Mouse (Mus musculus) MEL (cell line): ENCODE data around the gene Tex38. TPM values are rescaled to one million over a fixed set of nuclear protein-coding genes. Genes with fewer than 3 reads are reported as not detected.
A peak's percentile ranks its signal among the peaks of the same experiment; 100 is the strongest.

ENCODE experiments used
- DNase-seq: peaks from one replicate; pipeline ENCODE4 v3.0.0; 2011; ENCODE audit warnings: low read depth, low spot score
- H3K27ac ChIP-seq: 2 replicates; pipeline ENCODE4 v1.5.1; 2012; ENCODE audit warnings: low read depth, mild to moderate bottlenecking, control low read depth, low read length, moderate library complexity; ENCODE audit not compliant: control insufficient read depth
- H3K27me3 ChIP-seq, 2 experiments: fragments of 150-350 bp in 1 of 2; sonication (generic) in 1 of 2; 2 replicates each; pipeline ENCODE4 v1.6.1; 2012; ENCODE audit warnings: low read length in 2 of 2, mild to moderate bottlenecking in 2 of 2, improper control_type of control experiment in 1 of 2, moderate library complexity in 1 of 2; ENCODE audit not compliant: insufficient read depth in 2 of 2, control insufficient read depth in 1 of 2
- H3K36me3 ChIP-seq, 2 experiments: 2 replicates each; pipeline ENCODE4 v1.6.1; 2012 to 2014; ENCODE audit warnings: low read length in 2 of 2, improper control_type of control experiment in 1 of 2, inconsistent platforms in 1 of 2, mild to moderate bottlenecking in 1 of 2; ENCODE audit not compliant: insufficient read depth in 2 of 2, control insufficient read depth in 1 of 2
- H3K4me1 ChIP-seq, 2 experiments: fragments of 150-350 bp in 1 of 2; sonication (generic) in 1 of 2; 2 replicates each; pipeline ENCODE4 v1.6.1; 2012; ENCODE audit warnings: low read length in 2 of 2, improper control_type of control experiment in 1 of 2, mild to moderate bottlenecking in 1 of 2; ENCODE audit not compliant: insufficient read depth in 2 of 2, control insufficient read depth in 1 of 2
- H3K4me3 ChIP-seq, 2 experiments: fragments of 150-350 bp in 1 of 2; sonication (generic) in 1 of 2; 2 replicates each; pipeline ENCODE4 v1.5.1; 2012; ENCODE audit warnings: low read depth in 2 of 2, low read length in 2 of 2, mild to moderate bottlenecking in 2 of 2, moderate library complexity in 2 of 2, control low read depth in 1 of 2, improper control_type of control experiment in 1 of 2; ENCODE audit not compliant: control insufficient read depth in 1 of 2, insufficient read depth in 1 of 2
- H3K79me2 ChIP-seq: 2 replicates; pipeline ENCODE4 v1.6.1; 2012; ENCODE audit warnings: mild to moderate bottlenecking, low read length, moderate library complexity; ENCODE audit not compliant: control insufficient read depth, poor library complexity, insufficient read depth
- H3K9ac ChIP-seq: 2 replicates; pipeline ENCODE4 v1.6.1; 2012; ENCODE audit warnings: low read depth, mild to moderate bottlenecking, control low read depth, low read length, moderate library complexity; ENCODE audit not compliant: control insufficient read depth, poor library complexity, severe bottlenecking
- H3K9me3 ChIP-seq: fragments of 150-350 bp; sonication (generic); replicated peaks from 2 replicates; pipeline ENCODE4 v1.6.1; 2012; ENCODE audit warnings: mild to moderate bottlenecking, low read length, improper control_type of control experiment, moderate library complexity; ENCODE audit not compliant: insufficient read depth
- BHLHE40 ChIP-seq: IDR thresholded peaks from 2 replicates; pipeline ENCODE4 v1.6.1; 2012; ENCODE audit warnings: low read depth, mild to moderate bottlenecking, inconsistent platforms, low read length, improper control_type of control experiment, borderline replicate concordance
- CHD1 ChIP-seq: IDR thresholded peaks from 2 replicates; pipeline ENCODE4 v1.6.1; 2012; ENCODE audit warnings: low read depth, mild to moderate bottlenecking, inconsistent platforms, low read length, improper control_type of control experiment
- E2F4 ChIP-seq: IDR thresholded peaks from 2 replicates; pipeline ENCODE4 v1.6.1; 2011; ENCODE audit warnings: low read depth, low read length, improper control_type of control experiment, borderline replicate concordance
- ELF1 ChIP-seq: IDR thresholded peaks from 2 replicates; pipeline ENCODE4 v1.6.1; 2014; ENCODE audit warnings: low read depth, mild to moderate bottlenecking, inconsistent platforms, low read length, improper control_type of control experiment, moderate library complexity
- EP300 ChIP-seq, 2 experiments: IDR thresholded peaks; 2 replicates each; pipeline ENCODE4 v1.6.1; 2011; ENCODE audit warnings: improper control_type of control experiment in 2 of 2, low read length in 2 of 2, low read depth in 1 of 2, mild to moderate bottlenecking in 1 of 2
- ETS1 ChIP-seq: IDR thresholded peaks from 2 replicates; pipeline ENCODE4 v1.6.1; 2012; ENCODE audit warnings: low read depth, mild to moderate bottlenecking, inconsistent platforms, low read length, improper control_type of control experiment, moderate library complexity
- GABPA ChIP-seq: IDR thresholded peaks from 2 replicates; pipeline ENCODE4 v1.6.1; 2012; ENCODE audit warnings: low read depth, mild to moderate bottlenecking, inconsistent platforms, low read length, improper control_type of control experiment, moderate library complexity
- GATA1 ChIP-seq: IDR thresholded peaks from 2 replicates; pipeline ENCODE4 v1.6.1; 2011; ENCODE audit warnings: low read depth, low read length, improper control_type of control experiment
- JUND ChIP-seq: IDR thresholded peaks from 2 replicates; pipeline ENCODE4 v1.6.1; 2011; ENCODE audit warnings: low read depth, mild to moderate bottlenecking, improper control_type of control experiment, low read length
- KAT2A ChIP-seq: conservative IDR thresholded peaks from 2 replicates; pipeline ENCODE4 v1.6.1; 2012; ENCODE audit warnings: low read depth, low read length, improper control_type of control experiment, inconsistent platforms
- MAFK ChIP-seq: IDR thresholded peaks from 2 replicates; pipeline ENCODE4 v1.6.1; 2011; ENCODE audit warnings: low read depth, mild to moderate bottlenecking, low read length, improper control_type of control experiment, borderline replicate concordance
- MAX ChIP-seq: IDR thresholded peaks from 2 replicates; pipeline ENCODE4 v1.6.1; 2011; ENCODE audit warnings: low read length, improper control_type of control experiment
- MAZ ChIP-seq: IDR thresholded peaks from 2 replicates; pipeline ENCODE4 v1.6.1; 2012; ENCODE audit warnings: low read depth, mild to moderate bottlenecking, inconsistent platforms, low read length, improper control_type of control experiment
- MXI1 ChIP-seq: IDR thresholded peaks from 2 replicates; pipeline ENCODE4 v1.6.1; 2011; ENCODE audit warnings: mild to moderate bottlenecking, low read depth, low read length, improper control_type of control experiment
- MYB ChIP-seq: IDR thresholded peaks from 2 replicates; pipeline ENCODE4 v1.6.1; 2011; ENCODE audit warnings: mild to moderate bottlenecking, low read depth, low read length, improper control_type of control experiment
- MYC ChIP-seq: IDR thresholded peaks from 2 replicates; pipeline ENCODE4 v1.6.1; 2011; ENCODE audit warnings: low read depth, mild to moderate bottlenecking, low read length, improper control_type of control experiment, moderate library complexity
- NELFE ChIP-seq: IDR thresholded peaks from 2 replicates; pipeline ENCODE4 v1.6.1; 2011; ENCODE audit warnings: low read depth, low read length, improper control_type of control experiment
- NRF1 ChIP-seq: IDR thresholded peaks from 2 replicates; pipeline ENCODE4 v1.6.1; 2014; ENCODE audit warnings: low read depth, mild to moderate bottlenecking, inconsistent platforms, low read length, improper control_type of control experiment, moderate library complexity; ENCODE audit not compliant: poor library complexity, insufficient read depth, severe bottlenecking
- POLR2AphosphoS2 ChIP-seq: IDR thresholded peaks from 2 replicates; pipeline ENCODE4 v1.6.1; 2011; ENCODE audit warnings: low read length, improper control_type of control experiment
- POLR2AphosphoS5 ChIP-seq: IDR thresholded peaks from 2 replicates; pipeline ENCODE4 v1.6.1; 2012; ENCODE audit warnings: low read depth, borderline replicate concordance, mild to moderate bottlenecking, inconsistent platforms, low read length, moderate library complexity, mixed read lengths
- RAD21 ChIP-seq: IDR thresholded peaks from 2 replicates; pipeline ENCODE4 v1.6.1; 2011; ENCODE audit warnings: mild to moderate bottlenecking, low read depth, low read length, improper control_type of control experiment
- SMC3 ChIP-seq: IDR thresholded peaks from 2 replicates; pipeline ENCODE4 v1.6.1; 2011; ENCODE audit warnings: low read depth, low read length, improper control_type of control experiment
- TAL1 ChIP-seq: IDR thresholded peaks from 2 replicates; pipeline ENCODE4 v1.6.1; 2012; ENCODE audit warnings: mild to moderate bottlenecking, inconsistent platforms, low read length, moderate library complexity, mixed read lengths
- TBP ChIP-seq: IDR thresholded peaks from 2 replicates; pipeline ENCODE4 v1.8.0; 2011; ENCODE audit warnings: low read depth, low read length, improper control_type of control experiment
- TCF12 ChIP-seq: IDR thresholded peaks from 2 replicates; pipeline ENCODE4 v1.6.1; 2014; ENCODE audit warnings: low read depth, mild to moderate bottlenecking, inconsistent platforms, low read length, improper control_type of control experiment, moderate library complexity
- USF2 ChIP-seq, 2 experiments: IDR thresholded peaks; 2 replicates each; pipeline ENCODE4 v1.6.1; 2011 to 2012; ENCODE audit warnings: improper control_type of control experiment in 2 of 2, low read length in 2 of 2, borderline replicate concordance in 1 of 2, inconsistent platforms in 1 of 2, low read depth in 1 of 2, mild to moderate bottlenecking in 1 of 2; ENCODE audit not compliant: insufficient read depth in 1 of 2
- ZC3H11A ChIP-seq: IDR thresholded peaks from 2 replicates; pipeline ENCODE4 v1.6.1; 2012; ENCODE audit warnings: low read depth, mild to moderate bottlenecking, inconsistent platforms, low read length, improper control_type of control experiment
- ZKSCAN1 ChIP-seq: IDR thresholded peaks from 2 replicates; pipeline ENCODE4 v1.6.1; 2012; ENCODE audit warnings: low read depth, mild to moderate bottlenecking, inconsistent platforms, low read length, improper control_type of control experiment, moderate library complexity
- ZMIZ1 ChIP-seq: IDR thresholded peaks from 2 replicates; pipeline ENCODE4 v1.6.1; 2012; ENCODE audit warnings: low read depth, mild to moderate bottlenecking, inconsistent platforms, low read length, improper control_type of control experiment, moderate library complexity
- ZNF384 ChIP-seq: IDR thresholded peaks from 2 replicates; pipeline ENCODE4 v1.6.1; 2012; ENCODE audit warnings: low read depth, mild to moderate bottlenecking, inconsistent platforms, low read length, improper control_type of control experiment
- polyA plus RNA-seq, 2 experiments: library from polyadenylated mRNA; stranded (reverse) in 1 of 2; unstranded in 1 of 2; fragments of >175 nt in 1 of 2; fragments of >200 nt in 1 of 2; gene quantifications; 2 replicates each; pipeline versions ENCODE4 v1.2.1 to v1.2.4; 2012; ENCODE audit warnings: low replicate concordance in 2 of 2, low read depth in 1 of 2; ENCODE audit not compliant: insufficient read length in 2 of 2, insufficient read depth in 1 of 2, missing spikeins in 1 of 2
- total RNA-seq: library from RNA; depleted of rRNA; stranded (reverse); fragments of 300-350 nt; gene quantifications from 2 replicates; pipeline ENCODE4 v1.2.3, GENCODE M21; 2012

Tex38 gene
- total and polyA plus RNA-seq, 3 experiments = 0.15 TPM; not detected in 2

DNA sequence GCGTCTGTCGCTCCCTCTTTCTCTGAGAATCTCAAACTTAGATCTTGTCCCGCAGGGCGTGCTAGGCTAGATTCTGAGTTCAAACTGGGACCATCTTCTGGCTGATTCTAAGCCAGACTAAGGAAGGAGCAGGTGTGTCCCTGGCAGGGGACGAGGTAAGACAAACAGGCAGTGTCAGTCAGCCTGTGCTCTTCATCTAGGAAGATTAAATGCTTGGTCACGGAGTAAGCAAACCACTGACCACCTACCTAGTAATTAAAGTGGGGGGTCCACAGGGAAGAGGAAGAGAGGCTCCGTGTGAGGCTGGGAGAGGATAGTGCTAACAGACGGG lies 47.7 kb upstream of the Tex38 start:
- Histone ChIP-seq H3K4me3 (peak overlapping the region; percentile 91 to 99), H3K27me3 (no peaks in the 10 kb centered on the region), H3K4me1 (peaks cover 26 to 41% of the 10 kb centered on the region in 2 experiments), H3K36me3 (peaks cover 2 to 33% of the 10 kb centered on the region in 2 experiments; a peak in 3 of 4 replicates), H3K27ac (peak overlapping the region; percentile 22), H3K9ac (peak overlapping the region; percentile 59), H3K9me3 (no peaks in the 10 kb centered on the region), H3K79me2 (peaks cover 4% of the 10 kb centered on the region)
- no peak for DNase-seq
- TF ChIP-seq SMC3 (peak; percentile 12; the same call in 1 of the 2 replicates), POLR2AphosphoS5 (no peak)

DNA sequence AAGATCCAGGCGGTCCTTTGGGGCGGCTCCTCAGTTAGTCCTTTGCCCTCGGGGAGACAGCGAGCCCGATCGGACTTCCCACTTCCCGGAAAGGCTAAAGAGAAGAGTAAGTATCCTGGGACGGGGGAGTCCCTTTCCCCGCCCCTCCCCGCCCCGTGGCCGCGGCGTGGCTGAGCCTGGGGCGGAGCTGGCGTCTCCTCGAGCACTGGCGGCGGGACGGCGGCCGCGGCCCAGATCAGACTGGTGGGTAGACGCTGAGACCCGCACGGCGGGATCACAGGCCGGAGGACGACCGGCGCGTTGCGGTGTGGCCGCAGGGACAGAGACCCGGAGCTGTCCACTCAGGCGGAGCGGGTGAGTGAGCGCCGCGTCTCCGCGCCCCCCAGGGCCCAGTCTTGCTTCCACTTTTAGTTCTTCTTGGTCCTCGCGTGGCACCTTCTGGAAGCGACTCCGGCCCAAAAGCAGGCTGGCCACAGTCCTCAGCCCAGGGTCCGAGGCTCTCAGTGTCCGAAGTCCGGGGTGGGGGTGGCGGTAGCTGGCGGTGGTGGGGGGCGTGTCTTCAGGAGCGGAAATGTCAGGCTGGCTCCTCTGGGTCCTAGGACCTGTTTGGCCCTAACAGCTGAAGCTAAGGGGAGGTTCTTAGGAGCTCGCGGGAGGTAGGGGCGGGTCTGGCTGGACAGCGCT lies 47.2 kb upstream of the Tex38 start, which contains the start of gene Mob3c:
Gene Mob3c (plus strand): TSS at position 205 of the 684 bp plus-strand sequence.
- Histone ChIP-seq H3K79me2 (peaks cover 4% of the 10 kb centered on the region), H3K27me3 (no peaks in the 10 kb centered on the region), H3K9me3 (no peaks in the 10 kb centered on the region), H3K27ac (peak within 1 kb of the TSS; percentile 86), H3K36me3 (peaks cover 2 to 36% of the 10 kb centered on the region in 2 experiments; a peak in 3 of 4 replicates), H3K4me1 (peaks cover 31 to 46% of the 10 kb centered on the region in 2 experiments), H3K9ac (peak within 1 kb of the TSS; percentile 88), H3K4me3 (peak within 1 kb of the TSS; percentile 91 to 99)
- DNase-seq = peak; percentile 90
- 0 out of 2 replicates have a peak, but pooled peaks have one; percentile 35 for TF ChIP-seq ELF1
- no peak; the same call in 1 of the 2 replicates for TF ChIP-seq MYC
- peak; percentile 22; the same call in 1 of the 2 replicates for TF ChIP-seq TCF12
- no peak for TF ChIP-seq ZNF384
- TF ChIP-seq MAFK = no peak
- no peak; the same call in 1 of the 2 replicates for TF ChIP-seq MAZ
- TF ChIP-seq SMC3 = no peak
- TF ChIP-seq GABPA = no peak
- no peak for TF ChIP-seq TAL1
- TF ChIP-seq CHD1 = no peak
- TF ChIP-seq ZMIZ1 = peak; percentile 12; the same call in 1 of the 2 replicates
- no peak for TF ChIP-seq MYB
- peak; percentile 3; the same call in 1 of the 2 replicates for TF ChIP-seq TBP
- peak; percentile 88 for TF ChIP-seq ETS1
- TF ChIP-seq MXI1 = peak; percentile 83
- TF ChIP-seq KAT2A = no peak; the same call in 1 of the 2 replicates
- no peak for TF ChIP-seq NRF1
- no peak for TF ChIP-seq EP300 (IDR thresholded peaks at IDR 0.05; ENCODE audit: low read depth in 1 of 2, low read length in 2 of 2)
- TF ChIP-seq ZC3H11A = no peak
- peak; percentile 42; the same call in 1 of the 2 replicates for TF ChIP-seq MAX
- TF ChIP-seq POLR2AphosphoS5 = no peak
- TF ChIP-seq GATA1 = no peak
- no peak for TF ChIP-seq USF2 (IDR thresholded peaks at IDR 0.05; ENCODE audit: borderline replicate concordance in 1 of 2, insufficient read depth in 1 of 2, low read depth in 1 of 2, low read length in 2 of 2)
- TF ChIP-seq ZKSCAN1 = no peak
- TF ChIP-seq E2F4 = no peak
- TF ChIP-seq RAD21 = no peak
- TF ChIP-seq POLR2AphosphoS2 = no peak; the same call in 1 of the 2 replicates
- TF ChIP-seq JUND = no peak
- TF ChIP-seq NELFE = peak; percentile 44; the same call in 1 of the 2 replicates
- TF ChIP-seq BHLHE40 = no peak
